Mouse (Mus musculus): ENCODE data around the gene Tigd3. TPM values are rescaled to one million over a fixed set of nuclear protein-coding genes. Genes with fewer than 3 reads are reported as not detected.

The Tigd3 gene
- polyA plus RNA-seq, 1 experiment = 4.6 TPM

- no peak for DNase-seq (ENCODE audit: extremely low spot score in 1 of 2, low spot score in 1 of 2)
These were observed 44.9 kb downstream of the Tigd3 start for GRCm38 (mm10) chr19:5848826-5849672.

GRCm38 (mm10) chr19:5848032-5848825, 45.7 kb downstream of the Tigd3 start:
- peak in 1 of 2 experiments; percentile 63 for DNase-seq (ENCODE audit: extremely low spot score in 1 of 2, low spot score in 1 of 2)

- no peak for DNase-seq (ENCODE audit: extremely low spot score in 1 of 2, low spot score in 1 of 2)
These were observed 46.6 kb downstream of the Tigd3 start for GRCm38 (mm10) chr19:5847306-5847796.

GRCm38 (mm10) chr19:5846557-5847305, 47.2 kb downstream of the Tigd3 start:
- DNase-seq (ENCODE audit: extremely low spot score in 1 of 2, low spot score in 1 of 2) = peak; percentile 92

DNA sequence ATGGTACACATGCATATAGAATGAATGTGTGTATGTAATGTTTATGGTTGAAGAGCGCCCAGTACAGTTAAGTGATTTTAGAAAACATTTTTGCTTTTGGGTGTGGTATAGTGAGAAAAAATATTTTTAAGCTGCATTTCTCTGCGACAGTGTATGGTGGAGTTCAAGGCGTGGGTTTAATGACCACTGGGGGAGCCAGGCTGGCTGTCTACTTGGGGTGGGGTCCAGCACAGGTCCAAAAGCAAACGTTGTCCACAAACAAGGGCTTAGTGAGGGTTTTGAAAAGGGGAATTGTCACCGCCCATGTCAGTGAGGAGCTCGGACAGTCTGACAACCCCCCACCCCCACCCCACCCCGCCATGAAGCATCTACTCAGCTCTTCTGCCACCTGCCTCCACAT, 47.8 kb downstream of the Tigd3 start:
- no peak for DNase-seq (ENCODE audit: extremely low spot score in 1 of 2, low spot score in 1 of 2)

DNA sequence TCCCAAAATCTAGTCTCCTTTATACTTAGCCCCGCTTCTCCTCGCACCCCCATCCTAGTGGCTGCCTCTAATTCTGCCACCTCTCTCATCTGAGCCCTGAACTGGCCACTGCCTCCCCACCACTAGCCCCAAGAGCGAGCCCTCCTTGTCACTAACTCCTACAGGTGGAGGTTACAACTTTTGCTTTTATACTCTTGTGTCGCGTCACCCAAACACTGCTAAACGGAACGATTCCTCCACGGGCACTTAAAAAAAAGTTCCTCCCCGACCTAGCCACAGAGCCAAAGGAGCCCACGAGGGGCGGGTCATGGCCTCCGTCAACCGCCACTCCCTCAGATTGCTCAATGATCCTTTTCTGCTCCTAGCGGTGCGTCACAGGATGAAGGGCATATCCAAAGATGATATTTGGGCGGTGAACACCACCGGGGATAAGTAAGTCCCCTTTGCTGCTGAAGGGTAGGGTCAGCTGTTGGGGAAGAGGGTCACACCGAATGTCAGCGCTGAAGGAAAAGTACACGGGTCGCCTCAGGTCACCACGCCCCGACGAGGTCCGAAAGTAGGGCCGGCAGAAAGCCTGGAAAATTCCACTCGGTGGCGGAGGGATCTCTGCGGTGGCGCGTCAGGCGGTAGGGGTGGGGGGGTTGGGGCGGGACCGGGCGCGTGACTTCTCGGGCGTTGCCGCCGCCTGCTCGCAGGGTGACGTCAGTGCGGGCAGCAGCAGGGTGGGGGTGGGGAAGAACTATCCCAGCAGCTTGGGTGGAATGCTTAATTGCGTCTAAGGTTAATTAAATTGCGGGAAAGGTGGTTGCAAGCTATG, 48.4 kb downstream of the Tigd3 start:
- DNase-seq (ENCODE audit: extremely low spot score in 1 of 2, low spot score in 1 of 2) = peak; percentile 77 to 90

- DNase-seq (ENCODE audit: extremely low spot score in 1 of 2, low spot score in 1 of 2) = no peak
These were observed 49.1 kb downstream of the Tigd3 start for GRCm38 (mm10) chr19:5844831-5845318.

DNA sequence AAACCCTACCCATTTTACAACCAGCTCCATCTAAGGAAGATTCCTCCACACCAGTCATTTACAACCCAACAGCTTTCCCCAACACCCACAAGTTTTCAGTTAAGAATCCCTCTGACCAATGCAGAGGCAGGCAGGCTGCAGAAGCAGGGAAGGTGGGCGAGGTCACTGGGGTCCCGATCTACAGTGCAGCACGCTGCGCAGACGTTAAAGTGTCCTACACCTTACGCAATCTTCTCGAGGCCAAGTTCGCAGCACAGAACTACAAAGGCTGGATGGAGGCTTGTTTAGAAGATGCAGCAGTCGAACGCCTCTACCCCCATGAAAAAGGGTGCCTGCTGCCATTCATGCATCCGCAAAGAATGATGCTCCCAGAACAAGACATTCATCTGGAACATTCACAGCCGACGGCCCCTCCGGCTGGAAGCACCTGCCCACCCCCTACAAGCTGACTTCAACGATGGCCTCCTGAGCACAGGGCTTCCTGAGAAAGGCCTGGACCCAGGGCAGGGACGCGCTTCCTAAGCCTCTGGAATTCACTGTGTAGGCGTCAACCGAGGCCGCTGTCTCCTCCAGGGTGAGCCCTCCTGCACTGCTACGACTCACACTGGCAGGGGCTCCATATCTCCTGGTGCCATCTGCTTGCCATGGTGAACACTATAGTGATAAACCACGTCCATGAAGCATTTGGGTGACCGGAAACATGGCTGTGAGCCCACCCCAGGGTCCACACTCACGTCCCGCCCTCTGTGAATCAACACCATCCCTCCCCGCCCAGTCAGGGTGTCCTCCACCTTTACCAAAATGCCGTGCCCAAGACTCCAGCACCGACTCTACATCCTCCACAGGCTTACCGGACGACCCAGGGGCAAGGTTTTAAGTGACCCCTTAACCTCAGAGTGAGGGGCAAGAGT, 49.9 kb downstream of the Tigd3 start:
- DNase-seq (ENCODE audit: extremely low spot score in 1 of 2, low spot score in 1 of 2) = no peak

DNA sequence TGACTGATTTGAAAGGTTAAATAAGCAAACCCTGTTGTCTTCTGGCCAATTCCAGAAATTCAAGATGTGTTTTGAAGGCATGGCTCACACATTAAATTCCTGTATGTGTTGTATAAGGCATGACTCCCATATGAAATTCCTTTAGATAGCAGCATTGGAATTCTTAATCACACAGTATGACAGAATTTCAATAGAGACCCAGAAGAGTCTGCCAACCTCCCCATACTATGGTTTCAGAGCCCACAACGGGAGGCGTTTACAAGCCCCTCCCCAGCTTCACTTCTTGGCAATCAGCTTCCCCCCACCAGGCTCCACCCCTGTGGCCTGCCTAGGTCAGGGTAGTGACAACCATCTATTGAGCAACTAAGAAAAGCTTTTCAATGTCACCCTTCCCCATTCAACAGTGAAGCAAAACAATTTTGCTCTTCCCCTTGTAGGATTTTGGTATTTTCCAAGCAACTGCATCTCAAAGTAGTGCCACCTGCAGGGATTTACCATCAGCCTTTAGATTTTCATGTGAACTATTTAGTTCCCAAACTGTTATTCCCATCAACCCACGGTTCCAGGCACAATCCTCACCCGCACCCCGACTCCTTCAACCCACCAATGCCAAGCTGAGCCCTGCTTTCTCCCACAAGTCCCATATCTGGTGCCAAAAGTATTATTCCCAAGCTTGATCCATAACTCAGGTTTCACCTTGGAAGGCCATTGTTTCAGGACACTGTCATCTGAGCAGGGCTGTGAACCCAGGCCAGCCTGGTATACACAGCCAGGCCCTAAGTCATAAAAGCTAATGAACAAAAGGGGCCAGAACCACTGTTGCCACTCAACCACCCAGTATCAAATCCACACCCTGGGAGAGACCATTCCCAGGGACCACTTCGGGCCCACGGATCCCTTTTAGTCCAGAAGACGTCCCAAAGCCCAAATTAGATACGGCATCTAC, 50.9 kb downstream of the Tigd3 start:
- DNase-seq (ENCODE audit: extremely low spot score in 1 of 2, low spot score in 1 of 2) = no peak

DNA sequence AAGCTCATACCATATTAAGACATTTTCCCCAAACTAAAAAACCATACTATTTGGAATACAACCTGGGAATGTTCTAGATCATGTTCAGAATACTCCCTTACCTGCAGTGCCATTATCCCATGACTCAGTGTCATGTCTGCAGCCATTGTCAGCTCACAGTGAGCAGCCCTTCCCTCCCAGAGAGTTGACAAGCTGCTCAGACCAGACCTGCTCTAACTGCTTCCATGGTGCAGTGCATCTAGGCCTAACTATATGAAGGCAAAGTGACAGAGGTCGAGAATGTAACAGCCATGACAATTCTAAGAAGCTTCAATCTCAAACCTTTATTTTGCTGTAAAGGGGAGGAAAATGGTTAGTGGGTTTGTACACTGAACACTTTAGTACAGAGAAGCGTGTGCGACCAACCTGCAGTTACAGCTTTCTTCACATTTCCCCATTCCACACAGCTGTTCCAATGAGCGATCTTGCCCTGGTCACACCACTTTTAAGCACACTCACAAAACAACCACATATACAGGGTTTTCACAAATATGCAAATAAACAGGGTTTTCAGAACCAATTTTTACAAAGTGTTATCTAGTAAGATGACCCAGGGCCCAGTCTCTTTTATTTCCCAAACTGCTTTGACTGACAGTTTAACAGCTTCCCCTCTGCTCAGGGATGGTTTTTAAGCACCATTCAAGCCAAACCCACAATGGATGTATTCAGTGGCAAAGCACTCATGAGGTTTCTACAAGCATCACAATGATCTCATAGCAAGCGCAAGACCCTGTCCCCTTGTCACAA, 51.8 kb downstream of the Tigd3 start:
- no peak for DNase-seq (ENCODE audit: extremely low spot score in 1 of 2, low spot score in 1 of 2)

DNA sequence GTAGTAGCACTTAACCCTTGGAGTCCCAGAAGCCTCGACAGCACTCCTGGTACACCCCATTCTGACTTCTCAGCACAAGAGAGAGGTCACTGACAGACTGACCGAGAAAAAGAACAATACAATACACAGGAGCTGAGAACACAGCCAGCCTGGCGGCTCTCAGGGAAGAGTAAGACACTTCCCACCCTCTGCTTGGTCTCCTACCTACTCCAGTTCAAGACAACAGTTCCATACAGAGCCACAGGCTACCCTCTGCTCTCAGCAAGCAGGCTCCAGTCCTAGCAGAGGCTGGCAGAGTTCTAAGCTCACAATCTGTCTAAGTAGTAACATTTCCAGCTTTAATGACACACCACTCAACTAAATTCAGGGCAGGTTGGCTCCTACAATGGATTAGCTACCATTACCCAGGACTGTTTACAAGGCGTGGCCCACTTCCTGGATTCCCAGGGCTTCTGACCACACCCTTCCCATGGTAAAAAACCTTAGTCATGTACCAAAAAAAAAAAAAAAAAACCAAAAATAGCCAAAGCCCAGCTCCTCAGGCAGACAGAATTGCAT, 52.5 kb downstream of the Tigd3 start:
- no peak for DNase-seq (ENCODE audit: extremely low spot score in 1 of 2, low spot score in 1 of 2)

Other genes with a start within 250 kb of the Tigd3 start
- gene Sipa1, start 230.4 kb downstream of the Tigd3 start, polyA plus RNA-seq (2012; rRNA removed) = 18.0 and 24.0 TPM in 2 replicates
- 18.9 and 20.4 TPM in 2 replicates for gene Map3k11, start 205.4 kb downstream of the Tigd3 start, polyA plus RNA-seq (2012; rRNA removed)
- 68.4 and 72.5 TPM in 2 replicates for gene Pcnx3, start 205.2 kb downstream of the Tigd3 start, polyA plus RNA-seq (2012; rRNA removed)
- 0.22 and 0.27 TPM in 2 replicates for gene Kcnk7, start 189.8 kb downstream of the Tigd3 start, polyA plus RNA-seq (2012; rRNA removed)
- 16.8 and 18.8 TPM in 2 replicates for gene Ehbp1l1, start 167.8 kb downstream of the Tigd3 start, polyA plus RNA-seq (2012; rRNA removed)
- 56.1 and 65.8 TPM in 2 replicates for gene Fam89b, start 164.5 kb downstream of the Tigd3 start, polyA plus RNA-seq (2012; rRNA removed)
- gene Ltbp3, start 153.2 kb downstream of the Tigd3 start, polyA plus RNA-seq (2012; rRNA removed) = 81.5 and 87.8 TPM in 2 replicates
- 111 and 120 TPM in 2 replicates for gene Scyl1, start 122.7 kb downstream of the Tigd3 start, polyA plus RNA-seq (2012; rRNA removed)
- gene Frmd8, start 18.9 kb downstream of the Tigd3 start, polyA plus RNA-seq (2012; rRNA removed) = 13.1 and 15.6 TPM in 2 replicates
- 7.8 and 8.7 TPM in 2 replicates for gene Slc25a45, start 16.3 kb downstream of the Tigd3 start, polyA plus RNA-seq (2012; rRNA removed)
- gene Dpf2, start 18.9 kb upstream of the Tigd3 start, polyA plus RNA-seq (2012; rRNA removed) = 106 and 118 TPM in 2 replicates
- 7.7 and 9.1 TPM in 2 replicates for gene Cdc42ep2, start 30.7 kb upstream of the Tigd3 start, polyA plus RNA-seq (2012; rRNA removed)
- gene Pola2, start 70.1 kb upstream of the Tigd3 start, polyA plus RNA-seq (2012; rRNA removed) = 14.2 and 14.3 TPM in 2 replicates
- 0.42 TPM in 1 of 2 replicates, not detected in the other for gene Slc22a20, start 92.0 kb upstream of the Tigd3 start, polyA plus RNA-seq (2012; rRNA removed)
- gene Capn1, start 121.7 kb upstream of the Tigd3 start, polyA plus RNA-seq (2012; rRNA removed) = 15.0 and 16.3 TPM in 2 replicates
- gene Syvn1, start 152.4 kb upstream of the Tigd3 start, polyA plus RNA-seq (2012; rRNA removed) = 29.2 and 34.1 TPM in 2 replicates
- gene Mrpl49, start 163.6 kb upstream of the Tigd3 start, polyA plus RNA-seq (2012; rRNA removed) = 44.3 and 44.4 TPM in 2 replicates
- 873 and 951 TPM in 2 replicates for gene Fau, start 163.7 kb upstream of the Tigd3 start, polyA plus RNA-seq (2012; rRNA removed)
- gene Znhit2, start 167.0 kb upstream of the Tigd3 start, polyA plus RNA-seq (2012; rRNA removed) = 48.4 and 51.7 TPM in 2 replicates
- gene Tm7sf2, start 174.2 kb upstream of the Tigd3 start, polyA plus RNA-seq (2012; rRNA removed) = 50.2 and 52.4 TPM in 2 replicates
- gene Vps51, start 183.1 kb upstream of the Tigd3 start, polyA plus RNA-seq (2012; rRNA removed) = 98.8 and 105 TPM in 2 replicates
- not detected in 2 replicates for gene Tmem262, start 185.9 kb upstream of the Tigd3 start, polyA plus RNA-seq (2012; rRNA removed)
- gene Gm28374, start 188.1 kb upstream of the Tigd3 start, polyA plus RNA-seq (2012; rRNA removed) = 0.48 and 1.4 TPM in 2 replicates
- 83.9 and 89.7 TPM in 2 replicates for gene Zfpl1, start 190.8 kb upstream of the Tigd3 start, polyA plus RNA-seq (2012; rRNA removed)
- 0.22 and 0.46 TPM in 2 replicates for gene Cdca5, start 190.8 kb upstream of the Tigd3 start, polyA plus RNA-seq (2012; rRNA removed)
- gene AC131692.1, start 200.3 kb upstream of the Tigd3 start, polyA plus RNA-seq (2012; rRNA removed) = not detected in 2 replicates
- gene Naaladl1, start 211.6 kb upstream of the Tigd3 start, polyA plus RNA-seq (2012; rRNA removed) = 0.26 and 0.32 TPM in 2 replicates
- 24.2 and 29.4 TPM in 2 replicates for gene Sac3d1, start 224.5 kb upstream of the Tigd3 start, polyA plus RNA-seq (2012; rRNA removed)
- gene Snx15, start 234.2 kb upstream of the Tigd3 start, polyA plus RNA-seq (2012; rRNA removed) = 63.5 and 65.2 TPM in 2 replicates
- gene Batf2, start 246.8 kb upstream of the Tigd3 start, polyA plus RNA-seq (2012; rRNA removed) = 0.54 and 0.63 TPM in 2 replicates
- gene Arl2, start 247.4 kb upstream of the Tigd3 start, polyA plus RNA-seq (2012; rRNA removed) = 123 and 135 TPM in 2 replicates